Mouse (Mus musculus): ENCODE measurements around the gene Katna1. TPM values are rescaled to one million over a fixed set of nuclear protein-coding genes. Genes with fewer than 3 reads are reported as not detected.

Gene Katna1
- total and polyA plus RNA-seq, 3 experiments, result 43.3 to 222 (median 46.0) TPM

GRCm38 (mm10) chr10:7802519-7803140, 76.8 kb downstream of the Katna1 start:
- no peak overlapping the region for H3K27ac ChIP-seq (ENCODE audit: control insufficient read depth, low read depth, low read length)

GRCm38 (mm10) chr10:7809937-7810336, 84.1 kb downstream of the Katna1 start:
- peaks cover 0 to 26% of the 10 kb centered on the region in 2 experiments; a peak in 2 of 4 replicates for H3K36me3 ChIP-seq (ENCODE audit: control insufficient read depth in 1 of 2, insufficient read depth in 2 of 2, low read length in 2 of 2)

More at GRCm38 (mm10) chr10:7802519-7803140, 76.8 kb downstream of the Katna1 start:
- no peaks in the 10 kb centered on the region for H3K79me2 ChIP-seq (ENCODE audit: control insufficient read depth, insufficient read depth, low read length, poor library complexity)
- peaks cover 6 to 54% of the 10 kb centered on the region in 2 experiments for H3K36me3 ChIP-seq (ENCODE audit: control insufficient read depth in 1 of 2, insufficient read depth in 2 of 2, low read length in 2 of 2)
- H3K9me3 ChIP-seq (replicated peaks; ENCODE audit: insufficient read depth, low read length), result no peaks in the 10 kb centered on the region
- H3K4me3 ChIP-seq (ENCODE audit: control insufficient read depth in 1 of 2, insufficient read depth in 1 of 2, low read depth in 2 of 2, low read length in 2 of 2), result no peak overlapping the region
- no peaks in the 10 kb centered on the region for H3K27me3 ChIP-seq (ENCODE audit: control insufficient read depth in 1 of 2, insufficient read depth in 2 of 2, low read length in 2 of 2)
- H3K9ac ChIP-seq (ENCODE audit: control insufficient read depth, low read depth, low read length, poor library complexity, severe bottlenecking), result no peak overlapping the region
- no peak for DNase-seq (ENCODE audit: low read depth, low spot score)
- H3K4me1 ChIP-seq (ENCODE audit: control insufficient read depth in 1 of 2, insufficient read depth in 2 of 2, low read length in 2 of 2), result peaks cover 0 to 8% of the 10 kb centered on the region in 2 experiments; a peak in 2 of 4 replicates
- peak; percentile 79 for TF ChIP-seq ZNF384 (IDR thresholded peaks at IDR 0.05; ENCODE audit: low read depth, low read length)
- TF ChIP-seq MXI1 (IDR thresholded peaks at IDR 0.05; ENCODE audit: low read depth, low read length), result no peak

More at GRCm38 (mm10) chr10:7809937-7810336, 84.1 kb downstream of the Katna1 start:
- no peak overlapping the region for H3K27ac ChIP-seq (ENCODE audit: control insufficient read depth, low read depth, low read length)
- peak; percentile 77 for DNase-seq (ENCODE audit: low read depth, low spot score)
- H3K9ac ChIP-seq (ENCODE audit: control insufficient read depth, low read depth, low read length, poor library complexity, severe bottlenecking), result no peak overlapping the region
- H3K4me3 ChIP-seq (ENCODE audit: control insufficient read depth in 1 of 2, insufficient read depth in 1 of 2, low read depth in 2 of 2, low read length in 2 of 2), result no peak overlapping the region
- TF ChIP-seq SMC3 (IDR thresholded peaks at IDR 0.05; ENCODE audit: low read depth, low read length), result peak; percentile 67
- peak; percentile 61 for TF ChIP-seq RAD21 (IDR thresholded peaks at IDR 0.05; ENCODE audit: low read depth, low read length)
- TF ChIP-seq RCOR1 (IDR thresholded peaks at IDR 0.05; ENCODE audit: low read depth, low read length), result no peak
- no peak for TF ChIP-seq POLR2A (IDR thresholded peaks at IDR 0.05; ENCODE audit: control insufficient read depth in 1 of 2, insufficient read depth in 1 of 2, low read depth in 1 of 2, low read length in 2 of 2, poor library complexity in 1 of 2)
- peak; percentile 41 to 75 (median 71) for TF ChIP-seq CTCF (IDR thresholded peaks at IDR 0.05 in 2 of 3, conservative IDR thresholded peaks at IDR 0.05 in 1 of 3; ENCODE audit: control insufficient read depth in 1 of 3, insufficient read depth in 1 of 3, low read depth in 2 of 3, low read length in 3 of 3, poor library complexity in 1 of 3, severe bottlenecking in 1 of 3)
- peak; percentile 41 for TF ChIP-seq ZC3H11A (IDR thresholded peaks at IDR 0.05; ENCODE audit: low read depth, low read length)
- TF ChIP-seq ZNF384 (IDR thresholded peaks at IDR 0.05; ENCODE audit: low read depth, low read length), result peak; percentile 74
- H3K27me3 ChIP-seq (ENCODE audit: control insufficient read depth in 1 of 2, insufficient read depth in 2 of 2, low read length in 2 of 2), result no peaks in the 10 kb centered on the region
- no peaks in the 10 kb centered on the region for H3K9me3 ChIP-seq (replicated peaks; ENCODE audit: insufficient read depth, low read length)
- no peaks in the 10 kb centered on the region for H3K4me1 ChIP-seq (ENCODE audit: control insufficient read depth in 1 of 2, insufficient read depth in 2 of 2, low read length in 2 of 2)
- no peaks in the 10 kb centered on the region for H3K79me2 ChIP-seq (ENCODE audit: control insufficient read depth, insufficient read depth, low read length, poor library complexity)

Other genes with a start within 250 kb of the Katna1 start
- 0.72 and 0.92 TPM in 2 replicates for gene Lrp11, start 136.2 kb upstream of the Katna1 start, total RNA-seq (2012; rRNA removed)
- 1 to 10 TPM in 1 of 2 experiments, not detected in 1; 1.0 TPM for gene Lrp11, start 136.2 kb upstream of the Katna1 start, polyA plus RNA-seq (2012; ENCODE audit: insufficient read depth in 1 of 2, insufficient read length in 2 of 2, low read depth in 1 of 2, low replicate concordance in 2 of 2, missing spikeins in 1 of 2)
- 64.7 and 70.5 TPM in 2 replicates for gene Nup43, start 58.5 kb upstream of the Katna1 start, total RNA-seq (2012; rRNA removed)
- 10 to 100 TPM in 1 of 2 experiments, not detected in 1; 52.9 TPM for gene Nup43, start 58.5 kb upstream of the Katna1 start, polyA plus RNA-seq (2012; ENCODE audit: insufficient read depth in 1 of 2, insufficient read length in 2 of 2, low read depth in 1 of 2, low replicate concordance in 2 of 2, missing spikeins in 1 of 2)
- 121 and 123 TPM in 2 replicates for gene Pcmt1, start 44.9 kb upstream of the Katna1 start, total RNA-seq (2012; rRNA removed)
- 10 to 100 TPM in 1 of 2 experiments, not detected in 1; 90.7 TPM for gene Pcmt1, start 44.9 kb upstream of the Katna1 start, polyA plus RNA-seq (2012; ENCODE audit: insufficient read depth in 1 of 2, insufficient read length in 2 of 2, low read depth in 1 of 2, low replicate concordance in 2 of 2, missing spikeins in 1 of 2)
- gene Lats1, start 44.8 kb upstream of the Katna1 start, total RNA-seq (2012; rRNA removed), result 11.1 and 12.0 TPM in 2 replicates
- gene Lats1, start 44.8 kb upstream of the Katna1 start, polyA plus RNA-seq (2012; ENCODE audit: insufficient read depth in 1 of 2, insufficient read length in 2 of 2, low read depth in 1 of 2, low replicate concordance in 2 of 2, missing spikeins in 1 of 2), result 10 to 100 TPM; 17.8 to 73.4 TPM
- gene Ginm1, start 66.8 kb downstream of the Katna1 start, total RNA-seq (2012; rRNA removed), result 9.2 and 9.7 TPM in 2 replicates
- gene Ginm1, start 66.8 kb downstream of the Katna1 start, polyA plus RNA-seq (2012; ENCODE audit: insufficient read depth in 1 of 2, insufficient read length in 2 of 2, low read depth in 1 of 2, low replicate concordance in 2 of 2, missing spikeins in 1 of 2), result 10 to 100 TPM in 1 of 2 experiments, not detected in 1; 13.8 TPM
- 30.1 and 34.7 TPM in 2 replicates for gene Ppil4, start 66.9 kb downstream of the Katna1 start, total RNA-seq (2012; rRNA removed)
- gene Ppil4, start 66.9 kb downstream of the Katna1 start, polyA plus RNA-seq (2012; ENCODE audit: insufficient read depth in 1 of 2, insufficient read length in 2 of 2, low read depth in 1 of 2, low replicate concordance in 2 of 2, missing spikeins in 1 of 2), result 10 to 100 TPM; 30.5 to 86.3 TPM
- not detected in 2 replicates for gene Zc3h12d, start 106.5 kb downstream of the Katna1 start, total RNA-seq (2012; rRNA removed)
- not detected for gene Zc3h12d, start 106.5 kb downstream of the Katna1 start, polyA plus RNA-seq (2012; ENCODE audit: insufficient read depth in 1 of 2, insufficient read length in 2 of 2, low read depth in 1 of 2, low replicate concordance in 2 of 2, missing spikeins in 1 of 2)
- 21.6 and 24.4 TPM in 2 replicates for gene Tab2, start 230.2 kb downstream of the Katna1 start, total RNA-seq (2012; rRNA removed)
- 100 to 1,000 TPM in 1 of 2 experiments, 10 to 100 TPM in 1; 70.5 to 101 TPM for gene Tab2, start 230.2 kb downstream of the Katna1 start, polyA plus RNA-seq (2012; ENCODE audit: insufficient read depth in 1 of 2, insufficient read length in 2 of 2, low read depth in 1 of 2, low replicate concordance in 2 of 2, missing spikeins in 1 of 2)

Data from MEL (cell line).